Mouse (Mus musculus) left cerebral cortex, postnatal 25 days (tissue): ENCODE measurements around the gene Serpinb9e. TPM values are rescaled to one million over a fixed set of nuclear protein-coding genes. Genes with fewer than 3 reads are reported as not detected.
"Not testable (repeated sequence)": the region's sequence is repeated elsewhere in the genome, so short reads cannot be mapped to it uniquely, and the experiment has no call there.

ENCODE experiments used
- DNase-seq, 2 experiments: peaks; one replicate each; pipeline ENCODE4 v3.0.0; 2022; ENCODE audit warnings: low spot score in 2 of 2, mixed read lengths in 1 of 2
- intact Hi-C: fragments of 180-260 bp; cut with DNase I; formaldehyde crosslinking; loops from one replicate; pipeline ENCODE4 v1.15.1; 2025
- total RNA-seq, 2 experiments: library from RNA; stranded (reverse); gene quantifications; 2 replicates each; pipeline ENCODE4 v1.2.3; 2021

Serpinb9e gene
- not detected for total RNA-seq

GRCm38 (mm10) chr13:33249312-33249711, at the start of gene Serpinb9e:
Serpinb9e (plus strand) TSS chr13:33249612.
- intact Hi-C loops, DNase-seq: not testable (repeated sequence)

- intact Hi-C loops = no loop called here
These were observed 49.7 kb upstream of the Serpinb9e start for GRCm38 (mm10) chr13:33199740-33200139.

GRCm38 (mm10) chr13:33308631-33309030, 59.2 kb downstream of the Serpinb9e start:
- DNase-seq = not testable (repeated sequence)

More at GRCm38 (mm10) chr13:33199740-33200139, 49.7 kb upstream of the Serpinb9e start:
- DNase-seq = no peak

More at GRCm38 (mm10) chr13:33308631-33309030, 59.2 kb downstream of the Serpinb9e start:
- intact Hi-C loops = not testable (repeated sequence)

Other genes starting within 250 kb of the Serpinb9e start
- 1 to 10 TPM; 4.0 to 4.7 TPM for gene Serpinb9, start 246.4 kb upstream of the Serpinb9e start, total RNA-seq
- gene Serpinb9b, start 222.2 kb upstream of the Serpinb9e start, total RNA-seq = not detected
- gene Serpinb1b, start 171.0 kb upstream of the Serpinb9e start, total RNA-seq = 1 to 10 TPM; 1.5 to 2.3 TPM
- not detected for gene Serpinb9c, start 89.9 kb upstream of the Serpinb9e start, total RNA-seq
- gene Serpinb9d, start 56.7 kb upstream of the Serpinb9e start, total RNA-seq = not detected
- not detected for gene Serpinb9f, start 74.5 kb downstream of the Serpinb9e start, total RNA-seq
- not detected for gene Gm11397, start 146.1 kb downstream of the Serpinb9e start, total RNA-seq
- not detected for gene Serpinb9g, start 235.2 kb downstream of the Serpinb9e start, total RNA-seq